Mouse (Mus musculus) kidney, adult 18-20 months (tissue): ENCODE data around the gene Sox11.

Experiments
- DNase-seq: peaks from one replicate; pipeline ENCODE4 v3.0.0; 2021

Gene Sox11

DNA sequence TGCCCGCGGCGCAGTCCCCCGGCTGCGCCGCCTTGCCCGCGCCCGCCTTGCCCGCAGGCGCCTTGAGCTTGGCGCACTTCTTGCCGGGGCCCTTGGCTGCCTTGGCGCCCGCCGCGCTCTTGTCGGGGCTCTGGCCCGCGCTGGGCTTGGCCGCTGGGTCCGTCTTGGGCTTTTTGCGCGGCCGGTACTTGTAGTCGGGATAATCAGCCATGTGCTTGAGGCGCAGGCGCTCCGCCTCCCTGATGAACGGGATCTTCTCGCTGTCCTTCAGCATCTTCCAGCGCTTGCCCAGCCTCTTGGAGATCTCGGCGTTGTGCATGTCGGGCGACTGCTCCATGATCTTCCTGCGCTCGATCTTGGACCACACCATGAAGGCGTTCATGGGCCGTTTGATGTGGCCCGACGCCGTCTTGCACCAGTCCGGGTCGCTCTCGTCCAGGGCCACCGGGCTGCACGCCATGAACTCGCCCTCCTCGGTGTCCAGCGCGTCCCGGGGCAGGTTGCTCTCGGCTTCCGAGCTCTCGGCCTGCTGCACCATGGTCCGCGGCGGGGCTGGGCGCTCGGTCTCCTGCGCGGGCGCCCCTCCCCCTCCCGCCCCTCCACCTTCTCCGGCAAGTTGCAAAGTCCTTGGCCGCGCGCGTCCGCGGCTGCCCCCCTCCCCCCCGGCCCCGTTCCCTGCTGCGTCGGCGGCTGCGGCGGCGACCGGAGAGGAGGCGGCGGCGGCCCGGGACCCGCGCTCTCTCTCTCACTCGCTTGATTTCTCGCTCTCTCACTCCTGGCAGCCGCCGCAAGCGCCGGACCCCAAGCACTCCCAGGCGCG is at the start of gene Sox11:
Gene Sox11 (minus strand): TSS at position 704 of the 820 bp plus-strand sequence.
- DNase-seq: peak; percentile 16

DNA sequence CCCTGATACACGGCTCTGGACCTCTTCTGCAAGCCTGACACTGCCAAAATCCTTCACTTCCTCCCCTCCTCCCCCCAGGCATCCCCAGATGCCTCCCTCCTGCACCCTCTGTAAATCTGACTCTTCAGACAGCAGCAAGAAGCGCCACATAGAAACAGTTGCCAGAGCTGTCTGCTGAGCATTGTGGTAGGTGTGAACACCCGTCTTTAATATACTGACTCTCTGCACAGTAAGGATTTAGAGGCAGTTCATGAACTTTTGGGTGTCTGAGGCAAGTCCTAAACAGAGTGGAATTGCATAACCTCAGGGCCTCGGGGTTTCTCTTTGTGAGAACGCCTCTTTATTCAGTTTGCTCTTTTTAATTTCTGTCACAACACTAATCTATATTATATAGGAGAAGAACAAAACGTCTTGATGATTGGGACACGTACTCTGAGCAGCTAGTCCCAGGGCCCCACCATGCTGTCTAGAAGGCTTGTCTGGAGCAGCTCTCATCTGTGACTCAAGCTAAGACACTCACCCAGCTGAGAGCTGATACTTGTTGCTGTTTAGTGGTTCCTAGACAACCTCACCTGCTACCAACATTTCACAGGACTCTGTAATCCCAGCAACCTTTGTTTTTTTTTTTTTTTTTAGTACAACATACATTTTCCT is 49.4 kb upstream of the Sox11 start:
- DNase-seq: no peak

DNA sequence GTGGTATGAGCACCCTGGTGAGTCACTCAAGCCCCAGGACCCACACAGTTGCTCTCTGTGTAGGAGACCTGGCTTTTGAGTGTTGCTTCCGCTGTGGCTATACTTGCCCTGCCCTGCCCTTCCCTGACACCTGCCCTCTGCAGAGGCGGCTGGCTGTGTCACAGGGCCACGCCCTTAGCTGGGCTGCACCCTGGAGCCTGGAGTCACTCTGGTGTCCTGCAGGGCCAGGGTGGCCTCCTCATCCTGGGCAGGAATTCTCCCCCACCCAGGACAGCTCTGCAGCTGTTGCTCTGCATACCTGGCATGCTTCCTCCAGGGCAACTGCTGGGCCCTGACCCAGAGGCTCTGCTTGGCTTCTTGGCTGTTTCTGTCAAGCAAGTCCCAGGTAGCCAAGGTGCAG is 48.1 kb upstream of the Sox11 start:
- DNase-seq: no peak

DNA sequence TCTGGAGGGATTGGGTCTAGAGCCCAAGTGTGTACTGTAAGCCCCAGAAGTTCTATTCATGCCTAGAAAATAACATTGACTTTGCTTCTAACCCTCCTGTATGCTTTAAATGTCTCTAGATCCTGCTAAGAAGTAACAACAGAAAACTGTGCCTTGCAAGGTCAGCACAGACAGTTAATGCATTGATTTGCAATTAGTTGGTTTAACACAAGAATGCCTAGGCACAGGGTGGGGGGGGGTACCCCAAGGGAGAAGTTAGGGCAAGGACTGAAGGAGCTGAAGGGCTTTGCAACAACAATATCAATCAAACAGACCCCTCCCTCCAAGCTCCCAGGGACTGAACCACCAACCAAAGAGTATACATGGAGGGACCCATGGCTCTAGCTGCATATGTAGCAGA is 47.1 kb upstream of the Sox11 start:
- DNase-seq: no peak

DNA sequence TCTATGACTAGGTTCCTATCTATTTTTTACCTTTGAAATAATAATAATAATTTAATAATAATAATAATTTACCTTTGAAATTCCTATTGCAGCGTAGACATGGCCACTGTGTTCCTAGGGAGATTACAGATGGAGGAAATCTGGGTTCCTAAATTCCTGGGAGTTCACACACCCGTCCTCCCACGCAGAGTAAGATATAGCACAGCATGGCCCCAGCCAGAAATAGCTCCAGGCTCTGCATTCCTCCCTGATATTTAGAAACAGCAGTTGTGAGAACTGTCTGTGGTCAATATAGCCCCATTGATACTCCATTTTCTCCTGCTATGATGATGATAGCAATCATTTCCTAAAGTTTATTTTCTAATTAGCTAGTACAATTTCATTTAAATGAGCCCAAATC is 30.1 kb upstream of the Sox11 start:
- DNase-seq: no peak

DNA sequence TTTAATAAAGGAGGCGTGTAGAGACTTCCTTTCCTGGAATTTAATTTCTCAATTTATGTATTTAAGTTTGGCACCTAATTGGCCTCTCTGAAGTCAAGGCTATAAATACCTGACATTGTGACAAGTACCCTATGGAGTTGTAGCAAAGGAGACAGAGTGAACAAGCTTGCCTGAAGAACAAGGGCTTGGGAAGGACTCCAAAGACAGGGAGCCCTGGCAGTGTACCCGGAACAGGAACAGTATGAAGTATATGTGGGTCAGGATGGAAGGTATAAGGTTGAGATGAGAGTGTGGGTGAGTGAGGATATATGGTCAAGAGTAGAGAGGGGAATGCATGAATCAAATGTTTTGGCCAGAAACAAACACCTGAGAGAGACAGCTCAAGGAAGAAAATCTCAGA is 28.4 kb upstream of the Sox11 start:
- DNase-seq: no peak

DNA sequence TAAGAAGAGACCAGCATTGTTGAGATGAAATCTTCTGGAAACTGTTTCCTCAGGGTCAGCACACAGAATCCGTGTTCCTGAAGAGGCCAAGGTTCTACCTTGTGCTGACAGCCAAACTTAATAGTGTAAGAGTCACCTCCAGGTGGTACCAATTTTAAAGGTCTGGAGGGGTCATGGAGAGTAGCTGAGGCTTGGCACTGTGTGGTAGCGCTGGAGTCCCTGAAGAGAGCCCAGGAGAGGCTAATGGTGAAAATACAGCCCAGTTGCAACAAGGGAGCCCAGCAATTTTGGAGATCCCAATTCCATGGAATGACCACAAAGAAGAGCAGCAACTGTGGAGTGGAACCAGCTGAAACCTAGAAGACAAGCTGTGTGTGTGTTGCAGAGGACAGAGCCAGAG is 25.1 kb upstream of the Sox11 start:
- no peak for DNase-seq

DNA sequence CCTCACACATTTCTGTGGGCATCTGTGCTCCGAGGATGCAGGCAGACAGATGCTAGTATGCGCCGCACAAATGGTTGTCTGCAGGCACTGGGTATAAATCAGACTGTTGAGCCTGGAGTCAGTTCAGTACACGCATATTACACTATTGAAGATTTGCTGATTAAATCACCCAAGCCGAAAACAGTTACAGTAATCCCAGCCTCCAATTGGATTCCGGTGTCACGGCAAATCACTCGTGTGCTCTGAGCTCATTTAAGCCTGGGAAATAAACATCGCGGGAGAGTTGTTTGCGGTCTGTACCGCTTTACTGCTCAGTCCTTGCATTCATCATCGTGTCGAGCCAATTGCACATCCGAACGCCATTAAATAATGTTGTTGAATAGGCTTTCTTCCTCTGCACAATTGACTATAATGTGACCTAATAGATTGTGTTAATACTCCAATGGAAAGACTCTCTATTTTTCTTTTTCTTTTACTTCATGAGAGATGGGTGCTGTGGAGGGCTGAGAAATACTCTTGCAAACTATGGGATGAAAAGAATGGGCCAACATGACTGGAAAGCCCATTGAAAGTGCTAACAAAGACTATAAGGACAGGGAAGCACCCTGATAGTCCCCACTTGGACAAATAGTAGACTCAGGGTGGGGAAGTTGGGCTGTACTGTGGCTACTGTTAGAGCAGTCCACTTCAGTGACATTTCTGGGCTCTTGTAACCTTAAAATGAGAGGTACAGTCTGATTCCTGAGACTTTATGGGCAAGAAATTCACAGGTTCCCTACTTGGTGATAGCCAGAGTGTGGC is 21.7 kb upstream of the Sox11 start:
- DNase-seq: no peak

DNA sequence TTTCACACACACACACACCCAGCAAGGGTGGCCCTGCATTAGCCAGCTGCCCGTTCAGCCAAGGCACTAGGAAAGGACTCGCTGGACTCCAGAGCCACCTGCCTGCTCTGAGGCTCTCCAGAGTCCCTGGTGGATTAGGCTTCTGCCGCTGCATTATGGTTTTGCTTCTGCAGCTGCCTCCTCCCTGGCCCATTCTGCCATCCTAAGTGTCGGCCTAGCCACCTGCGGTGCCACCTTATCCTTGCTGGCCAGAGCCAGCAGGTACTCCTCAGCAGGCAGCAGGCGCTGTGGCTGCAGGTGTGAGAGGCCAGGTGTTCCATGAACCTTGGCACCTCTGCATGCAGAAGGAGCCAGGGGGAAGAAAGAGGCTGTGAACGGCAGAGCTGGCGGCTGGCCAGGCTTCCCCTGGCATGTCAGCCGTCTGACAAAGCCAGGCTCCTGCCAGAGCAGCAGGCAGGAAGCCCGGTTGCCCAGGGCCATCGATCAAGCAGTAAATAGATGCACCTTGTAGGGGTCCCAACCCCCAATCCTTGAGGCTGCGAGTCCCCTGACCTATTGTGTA is 14.8 kb upstream of the Sox11 start:
- DNase-seq: peak; percentile 66

DNA sequence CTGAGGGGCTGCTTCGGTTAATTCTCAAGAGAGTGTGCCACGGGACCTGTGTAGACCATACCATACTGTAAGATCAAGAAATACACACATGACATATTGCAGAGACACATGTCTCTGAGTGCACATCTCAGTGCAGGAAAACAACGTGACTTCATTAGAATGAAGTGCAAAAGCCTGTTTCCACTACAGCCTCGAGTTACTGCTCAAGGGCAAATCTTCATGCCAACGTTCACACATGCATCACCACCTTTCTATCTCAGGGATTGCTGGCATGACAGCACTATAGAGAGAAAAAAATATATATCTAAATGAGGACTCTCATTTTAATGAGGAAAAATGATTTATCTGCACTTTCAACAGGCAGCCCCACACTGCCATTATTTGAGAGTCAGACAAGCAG is 14.2 kb upstream of the Sox11 start:
- DNase-seq: no peak

DNA sequence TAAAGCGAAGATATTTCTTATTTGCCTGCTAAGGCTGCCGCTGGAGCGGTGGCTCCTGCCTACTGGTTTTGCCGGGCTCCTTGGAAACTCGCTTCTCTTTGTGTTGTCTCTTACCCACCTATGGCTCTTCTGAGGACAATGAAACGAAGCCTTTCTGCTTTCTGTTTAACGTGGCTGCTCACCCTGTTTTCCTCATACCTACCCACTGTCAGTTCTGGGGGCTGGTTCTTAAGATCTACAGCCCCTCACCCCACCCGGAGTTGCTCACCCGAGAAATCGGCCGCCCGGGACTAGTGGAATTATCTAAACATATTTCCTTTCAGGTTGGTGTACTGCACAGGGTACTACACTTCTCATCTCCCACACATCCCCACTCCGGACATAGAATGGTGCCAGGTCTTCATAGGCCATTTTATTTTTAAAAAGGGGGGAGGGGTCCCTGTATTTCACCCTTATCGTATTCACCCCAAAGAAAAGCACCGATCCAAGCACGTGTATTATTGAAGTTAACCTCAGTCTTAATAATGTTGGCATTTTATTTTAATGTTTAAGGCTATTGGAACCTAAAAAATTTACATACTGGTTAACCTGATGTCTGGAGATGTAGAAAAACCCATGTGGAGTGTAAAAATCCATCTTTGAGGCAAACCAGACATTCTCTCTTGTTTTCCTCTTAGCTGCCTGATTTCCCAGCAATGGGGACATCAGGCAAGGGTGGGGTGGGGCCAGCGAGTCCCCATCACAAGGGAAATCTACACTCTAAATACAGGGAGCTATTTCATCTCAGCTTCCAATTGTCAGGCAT is 1.4 kb upstream of the Sox11 start:
- no peak for DNase-seq

DNA sequence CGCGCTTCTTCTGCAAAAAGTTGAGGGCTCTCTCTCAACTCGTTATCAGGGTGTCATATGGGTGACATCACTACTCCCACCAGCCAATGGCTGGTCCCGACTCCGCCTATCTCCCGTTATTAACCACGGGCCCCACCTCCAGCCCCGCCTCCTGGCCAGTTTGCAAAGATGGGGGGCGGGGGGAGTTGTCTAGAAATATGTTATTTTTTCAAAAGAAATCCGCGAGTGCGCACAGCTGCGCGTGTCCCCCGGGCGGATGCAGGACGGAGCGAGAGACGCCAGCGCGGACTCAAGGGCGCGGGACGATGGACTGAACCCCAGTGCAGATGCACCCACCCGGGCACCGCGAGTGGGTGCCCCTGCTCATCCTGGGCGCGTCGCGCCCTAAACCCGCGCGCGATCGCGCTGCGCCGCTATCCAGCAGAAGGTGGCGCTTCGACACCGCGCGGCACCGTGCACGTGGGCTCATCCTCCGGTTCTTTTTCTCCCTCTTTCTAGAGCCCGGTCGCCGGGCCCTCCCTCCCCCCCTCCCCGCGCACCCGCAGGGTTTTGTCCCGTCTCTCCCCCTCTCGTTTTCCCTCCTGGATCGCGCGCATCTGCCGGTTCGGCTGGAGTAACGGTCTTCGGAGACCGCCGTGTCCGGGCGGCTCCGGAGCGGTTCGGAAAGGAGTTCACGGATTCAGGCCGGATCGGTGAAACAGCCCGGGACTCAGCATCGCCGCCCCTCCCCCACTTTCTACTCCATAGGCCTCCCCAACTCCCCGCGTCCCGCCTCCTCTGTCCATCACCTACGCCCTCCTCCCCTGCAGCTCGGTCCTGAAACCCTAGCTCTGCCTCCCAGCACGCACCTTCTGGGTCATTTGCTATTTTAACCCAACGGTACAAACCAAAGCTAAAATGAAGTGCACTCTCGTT is 574 bp upstream of the Sox11 start:
- DNase-seq: peak; percentile 26

DNA sequence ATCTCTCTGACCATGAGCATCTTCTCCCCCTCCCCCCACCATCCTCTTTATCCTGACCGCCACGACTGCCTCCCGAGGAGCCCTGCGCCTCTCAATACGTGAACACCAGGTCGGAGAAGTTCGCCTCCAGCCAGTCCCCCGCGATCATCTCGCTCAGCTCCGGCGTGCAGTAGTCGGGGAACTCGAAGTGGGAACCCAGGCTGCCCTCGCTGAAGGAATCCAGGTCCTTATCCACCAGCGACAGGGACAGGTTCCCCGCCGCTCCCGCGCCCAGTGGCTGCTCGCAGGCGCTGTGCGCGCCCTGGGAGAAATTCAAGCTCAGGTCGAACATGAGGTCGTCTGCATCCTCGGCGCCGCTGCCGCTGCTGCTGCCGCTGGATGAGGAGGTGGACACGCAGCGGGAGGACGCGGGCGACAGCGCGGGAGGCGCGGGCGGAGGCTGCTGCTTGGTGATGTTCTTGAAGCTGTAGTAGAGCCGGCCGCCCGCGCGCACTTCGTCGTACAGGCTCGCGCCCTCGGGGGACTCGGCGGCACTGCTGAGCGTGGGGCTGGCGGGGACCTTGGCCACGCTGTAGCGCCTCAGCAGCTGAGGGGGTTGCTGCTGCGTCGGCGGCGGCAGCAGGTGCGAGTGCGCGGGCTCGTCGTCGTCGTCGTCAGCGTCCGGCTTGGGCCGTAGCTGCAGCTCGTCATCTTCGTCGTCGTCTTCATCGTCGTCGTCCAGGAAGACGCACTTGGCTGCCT is 1.1 kb downstream of the Sox11 start:
- peak; percentile 11 for DNase-seq

DNA sequence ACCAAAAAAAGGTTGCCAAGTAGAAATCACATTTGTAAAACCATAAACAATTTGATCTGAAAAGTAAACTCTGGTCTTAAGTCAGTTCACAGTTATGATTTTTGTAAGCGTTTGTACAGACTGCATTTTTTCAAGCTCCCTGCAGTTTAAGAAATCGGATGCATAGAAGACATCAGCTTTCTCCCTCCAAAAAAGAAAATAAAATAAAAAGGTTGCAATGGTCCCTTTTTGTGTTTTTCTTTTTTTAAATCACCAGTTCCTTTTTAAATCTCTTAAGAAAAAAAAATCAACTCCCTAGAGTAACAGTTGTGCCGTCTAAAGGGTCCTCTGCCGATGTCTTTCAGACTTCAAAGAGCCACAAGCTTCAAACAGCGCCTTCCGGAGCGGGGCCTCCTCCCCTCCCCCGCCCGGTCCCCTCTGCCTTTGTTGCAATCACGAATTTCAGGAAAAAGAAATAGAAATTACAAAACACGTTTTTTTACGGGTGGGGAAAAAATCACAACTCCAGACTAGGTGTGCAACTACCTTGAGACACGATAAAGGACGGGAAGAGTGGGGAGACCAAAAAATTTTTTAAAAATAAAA is 1.8 kb downstream of the Sox11 start:
- no peak for DNase-seq

DNA sequence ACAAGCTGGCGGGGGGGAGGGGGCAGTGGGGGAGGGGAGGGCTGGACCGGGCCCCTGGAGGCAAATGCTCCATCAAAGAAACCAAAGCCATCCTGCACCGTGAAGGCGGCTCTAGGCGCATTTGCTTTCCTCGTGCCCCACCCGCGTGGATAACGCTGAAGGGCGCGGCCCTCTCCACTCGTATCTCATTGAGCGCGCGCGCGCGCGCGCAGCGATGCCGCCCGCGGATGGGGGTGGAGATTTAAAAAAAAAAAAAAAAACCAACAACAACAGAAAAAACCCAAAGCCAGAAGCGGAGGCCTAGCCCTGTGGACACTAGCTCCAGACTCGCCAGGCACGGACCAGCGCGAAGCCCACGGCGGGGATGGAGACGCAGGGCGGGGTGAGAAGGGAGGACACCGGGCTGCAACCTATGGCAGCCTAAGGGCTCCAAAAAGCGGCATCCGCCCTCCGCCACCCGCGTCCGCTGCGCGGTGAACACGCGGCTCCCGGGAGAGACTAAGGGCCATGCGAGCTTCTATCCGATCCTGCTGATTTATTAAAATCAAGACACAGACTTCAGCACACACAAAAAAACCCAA is 3.1 kb downstream of the Sox11 start:
- DNase-seq: peak; percentile 6

DNA sequence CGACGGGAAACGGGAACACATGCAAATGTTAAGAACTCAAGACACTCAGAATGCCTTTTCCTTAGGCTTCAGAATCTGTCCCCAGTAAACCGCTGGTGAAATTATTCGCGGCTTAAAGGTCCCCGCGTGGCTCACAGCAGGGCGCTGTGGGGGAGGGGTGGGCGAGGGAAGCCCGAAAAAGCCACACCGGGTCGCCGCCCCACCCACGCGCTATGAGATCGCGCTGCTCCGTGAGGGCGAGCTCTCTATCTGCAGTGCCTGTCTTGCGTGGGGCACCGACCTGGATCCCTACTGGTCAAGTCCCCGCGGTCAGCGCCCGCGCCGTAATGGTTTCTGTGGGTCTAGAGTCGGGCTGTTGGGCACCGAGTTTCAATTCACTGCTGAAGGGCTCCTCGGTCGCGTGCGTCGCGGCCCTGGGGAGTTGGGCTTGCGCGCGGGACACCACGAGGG is 3.6 kb downstream of the Sox11 start:
- DNase-seq: peak; percentile 8

DNA sequence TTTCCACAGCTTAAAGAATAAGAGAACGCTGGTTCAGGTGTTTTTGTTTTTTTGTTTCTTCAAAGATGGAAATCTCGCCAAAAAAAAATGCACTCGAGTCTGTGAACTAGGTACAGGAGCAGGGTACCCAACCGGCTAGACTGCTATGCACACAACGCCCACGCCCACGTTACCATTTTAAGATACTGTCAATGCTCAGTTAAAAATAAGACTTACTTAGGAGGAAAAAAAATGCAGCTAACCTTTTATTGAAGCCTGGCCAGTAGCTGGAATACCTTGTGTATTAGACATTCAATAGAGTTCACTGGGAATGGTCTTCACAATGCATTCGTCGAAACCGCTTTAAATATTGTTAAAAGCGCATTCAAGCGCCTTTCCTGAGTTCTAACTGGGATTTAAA is 4.3 kb downstream of the Sox11 start:
- no peak for DNase-seq

DNA sequence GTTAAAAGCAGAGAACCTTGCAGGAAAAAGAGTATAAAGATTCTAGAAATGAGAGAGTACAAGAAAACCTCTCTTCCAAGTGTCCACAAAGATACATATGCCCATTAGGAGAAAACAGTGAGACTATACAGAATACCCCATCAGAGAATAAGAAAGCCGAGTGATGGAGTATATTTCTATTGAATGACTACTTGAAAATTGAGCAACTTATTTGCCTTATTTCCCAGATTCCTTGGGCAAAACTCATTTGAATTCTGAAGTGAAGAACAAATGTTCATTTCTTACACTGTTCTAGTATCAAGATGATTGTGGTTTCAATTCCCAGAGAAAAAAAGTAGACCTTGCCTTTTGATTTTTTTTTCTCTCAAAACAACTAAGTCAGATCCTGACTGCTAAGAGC is 4.9 kb downstream of the Sox11 start:
- DNase-seq: no peak

DNA sequence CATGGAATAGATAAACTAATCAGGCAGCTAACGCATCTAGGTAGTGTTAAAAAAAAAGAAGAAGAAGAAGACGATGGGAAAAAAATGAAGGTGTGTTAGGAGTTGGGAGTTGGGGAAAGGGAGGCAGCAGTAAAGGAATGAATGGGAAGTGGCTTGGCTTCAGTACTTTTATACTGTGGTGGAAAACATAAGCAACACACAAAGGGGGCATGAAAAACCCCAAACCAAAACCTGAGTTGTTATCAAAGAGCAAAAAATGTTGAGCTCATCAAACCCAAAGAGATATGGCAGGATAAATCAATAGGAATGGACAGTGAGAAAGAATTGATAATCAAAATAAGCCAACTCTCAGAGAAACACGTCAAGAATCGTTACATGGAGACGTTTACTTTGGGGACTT is 5.6 kb downstream of the Sox11 start:
- no peak for DNase-seq

DNA sequence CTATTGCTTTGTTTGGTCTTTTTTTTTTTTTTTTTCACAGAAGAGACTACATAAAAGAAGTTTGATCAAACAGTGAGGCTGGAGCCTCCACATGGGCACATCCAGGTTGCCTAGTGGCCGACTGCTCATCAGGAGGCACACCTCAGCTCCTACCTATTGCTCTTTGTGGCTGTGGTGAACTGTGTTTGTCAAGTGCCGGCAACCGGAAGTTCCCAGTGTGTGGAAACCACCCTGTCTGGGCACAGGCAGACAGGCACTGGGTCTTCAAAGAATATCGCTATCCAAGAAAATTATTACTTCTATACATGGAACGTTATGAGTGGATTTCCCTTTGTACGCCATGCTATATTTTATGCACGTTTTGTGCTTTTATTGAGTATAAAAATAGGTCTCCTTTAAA is 6.0 kb downstream of the Sox11 start:
- DNase-seq: no peak
